Mouse (Mus musculus) small intestine, adult 2 months (tissue): ENCODE results near the gene Ap3d1. TPM values are rescaled to one million over a fixed set of nuclear protein-coding genes. Genes with fewer than 3 reads are reported as not detected.
A peak's percentile ranks its signal among the peaks of the same experiment; 100 is the strongest.

Source experiments
- H3K27ac ChIP-seq: fragments of 200-500 bp; 2 replicates; pipeline ENCODE4 v1.5.1; 2012; ENCODE audit warnings: low read depth, low read length, control low read depth, inconsistent platforms; ENCODE audit not compliant: insufficient read depth
- H3K27me3 ChIP-seq: fragments of 200-500 bp; 2 replicates; pipeline ENCODE4 v1.6.1; 2012; ENCODE audit warnings: mild to moderate bottlenecking, moderate library complexity, low read length, inconsistent platforms; ENCODE audit not compliant: control insufficient read depth, insufficient read depth
- H3K36me3 ChIP-seq: fragments of 200-500 bp; 2 replicates; pipeline ENCODE4 v1.6.1; 2012; ENCODE audit warnings: mild to moderate bottlenecking, low read length, control low read depth, inconsistent platforms; ENCODE audit not compliant: control insufficient read depth, insufficient read depth
- H3K4me1 ChIP-seq: fragments of 200-500 bp; 2 replicates; pipeline ENCODE4 v1.6.1; 2012; ENCODE audit warnings: low read length, inconsistent platforms, mixed read lengths; ENCODE audit not compliant: control insufficient read depth, insufficient read depth, insufficient read length
- H3K4me3 ChIP-seq: fragments of 200-500 bp; 2 replicates; pipeline ENCODE4 v1.5.1; 2012; ENCODE audit warnings: low read depth, mild to moderate bottlenecking, control low read depth, inconsistent platforms, low read length, moderate library complexity
- CTCF ChIP-seq: fragments of 200-500 bp; IDR thresholded peaks from 2 replicates; pipeline ENCODE4 v1.5.1; 2012; ENCODE audit warnings: low read depth, mild to moderate bottlenecking, control low read depth, inconsistent platforms, low read length, moderate library complexity, mixed read lengths; ENCODE audit not compliant: insufficient replicate concordance, insufficient read length; ENCODE audit errors: extremely low read depth
- POLR2A ChIP-seq: fragments of 200-500 bp; IDR thresholded peaks from 2 replicates; pipeline ENCODE4 v1.6.1; 2012; ENCODE audit warnings: low read depth, mild to moderate bottlenecking, control low read depth, inconsistent platforms, low read length, moderate library complexity
- WGBS: fragments of 180-500 bp; shearing (Covaris S2); methylation state at CpG from one replicate; pipeline ENCODE4 v1.1.7; 2018; 5-methylcytosine and 5-hydroxymethylcytosine counted together
- polyA plus RNA-seq: library from polyadenylated mRNA; depleted of rRNA; stranded (reverse); fragments of >200 nt; gene quantifications from 2 replicates; pipeline ENCODE4 v1.2.3, GENCODE M21; 2012

The Ap3d1 gene
- polyA plus RNA-seq, 1 experiment = 110 TPM

DNA sequence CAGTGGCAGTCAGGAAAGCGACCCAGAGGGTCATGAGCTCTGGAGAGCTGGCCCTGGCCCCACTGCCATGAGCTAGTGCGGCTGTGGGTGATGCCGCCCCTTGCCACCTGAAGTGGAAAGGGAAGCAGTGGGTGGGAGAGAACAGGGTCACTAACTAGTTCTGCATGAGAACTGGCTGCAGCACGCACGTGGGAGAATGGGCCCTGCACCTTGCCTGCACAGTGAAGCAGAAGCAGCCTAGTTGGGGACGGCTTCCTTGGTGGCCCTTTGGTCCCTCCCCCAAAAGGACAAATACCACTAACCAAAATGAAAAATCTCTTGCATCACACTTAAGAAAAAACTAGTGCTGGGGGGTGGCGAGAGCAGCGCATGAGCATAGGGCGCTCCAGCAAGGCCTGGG is 43.5 kb downstream of the Ap3d1 start:
- H3K27ac ChIP-seq = peak overlapping the region; percentile 32
- H3K4me3 ChIP-seq = peak overlapping the region; percentile 21
- H3K27me3 ChIP-seq = no peaks in the 10 kb centered on the region
- TF ChIP-seq CTCF (no peak), POLR2A (no peak)
- 83% methylated on average over 9 of the region's 9 CpGs for WGBS
- peaks cover 28% of the 10 kb centered on the region for H3K4me1 ChIP-seq
- peaks cover 3% of the 10 kb centered on the region; the same call in 1 of the 2 replicates for H3K36me3 ChIP-seq

DNA sequence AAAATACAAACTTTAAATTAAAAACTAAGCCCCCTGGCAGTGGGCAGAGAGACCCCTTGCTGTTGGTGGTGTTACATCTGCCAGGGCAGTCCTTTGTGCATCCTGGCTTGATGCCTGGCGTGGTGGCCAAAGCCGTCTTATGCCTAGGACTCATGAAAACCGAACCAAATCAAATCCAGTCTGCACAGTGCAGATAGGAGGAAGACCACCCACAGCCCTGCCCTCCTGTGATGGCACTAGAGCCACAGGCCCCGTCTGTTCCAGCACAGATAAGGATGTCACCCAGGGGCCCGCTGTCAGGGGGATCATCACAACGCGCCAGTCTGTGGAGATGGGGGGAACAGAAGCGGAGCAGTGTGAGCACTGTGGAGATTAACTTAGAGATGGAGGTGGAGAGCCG is 44.3 kb downstream of the Ap3d1 start:
- no peak for TF ChIP-seq POLR2A
- TF ChIP-seq CTCF = no peak
- peaks cover 3% of the 10 kb centered on the region; the same call in 1 of the 2 replicates for H3K36me3 ChIP-seq
- 0 out of 2 replicates have a peak overlapping the region, but pooled peaks have one; percentile 1 for H3K4me3 ChIP-seq
- no peaks in the 10 kb centered on the region for H3K27me3 ChIP-seq
- WGBS = 86% methylated on average over 9 of the region's 9 CpGs
- H3K4me1 ChIP-seq = peaks cover 25% of the 10 kb centered on the region
- H3K27ac ChIP-seq = peak overlapping the region; percentile 32; the same call in 1 of the 2 replicates

DNA sequence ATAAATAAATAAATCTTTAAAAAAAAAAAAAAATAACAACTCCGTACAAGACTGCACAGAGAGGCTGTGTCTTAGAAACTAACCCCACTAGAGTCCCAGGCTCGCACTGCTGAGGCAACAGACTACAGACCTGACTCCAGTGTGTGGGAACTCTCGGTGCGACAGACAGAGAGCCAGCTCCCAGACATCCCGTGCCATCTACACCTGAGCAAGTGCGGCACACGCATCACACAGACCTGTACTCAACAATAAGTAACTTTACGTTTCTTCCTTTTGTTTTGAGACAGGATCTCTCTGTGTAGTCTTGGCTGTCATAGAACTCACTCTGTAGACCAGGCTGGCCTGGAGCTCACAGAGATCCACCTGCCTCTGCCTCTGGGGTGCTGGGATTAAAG is 44.7 kb downstream of the Ap3d1 start:
- H3K4me3 ChIP-seq = no peak overlapping the region
- WGBS = 87% methylated on average over 8 of the region's 8 CpGs
- H3K27ac ChIP-seq = no peak overlapping the region
- H3K4me1 ChIP-seq = peaks cover 27% of the 10 kb centered on the region
- no peaks in the 10 kb centered on the region for H3K27me3 ChIP-seq
- TF ChIP-seq POLR2A = no peak
- no peak for TF ChIP-seq CTCF
- peaks cover 3% of the 10 kb centered on the region; the same call in 1 of the 2 replicates for H3K36me3 ChIP-seq

DNA sequence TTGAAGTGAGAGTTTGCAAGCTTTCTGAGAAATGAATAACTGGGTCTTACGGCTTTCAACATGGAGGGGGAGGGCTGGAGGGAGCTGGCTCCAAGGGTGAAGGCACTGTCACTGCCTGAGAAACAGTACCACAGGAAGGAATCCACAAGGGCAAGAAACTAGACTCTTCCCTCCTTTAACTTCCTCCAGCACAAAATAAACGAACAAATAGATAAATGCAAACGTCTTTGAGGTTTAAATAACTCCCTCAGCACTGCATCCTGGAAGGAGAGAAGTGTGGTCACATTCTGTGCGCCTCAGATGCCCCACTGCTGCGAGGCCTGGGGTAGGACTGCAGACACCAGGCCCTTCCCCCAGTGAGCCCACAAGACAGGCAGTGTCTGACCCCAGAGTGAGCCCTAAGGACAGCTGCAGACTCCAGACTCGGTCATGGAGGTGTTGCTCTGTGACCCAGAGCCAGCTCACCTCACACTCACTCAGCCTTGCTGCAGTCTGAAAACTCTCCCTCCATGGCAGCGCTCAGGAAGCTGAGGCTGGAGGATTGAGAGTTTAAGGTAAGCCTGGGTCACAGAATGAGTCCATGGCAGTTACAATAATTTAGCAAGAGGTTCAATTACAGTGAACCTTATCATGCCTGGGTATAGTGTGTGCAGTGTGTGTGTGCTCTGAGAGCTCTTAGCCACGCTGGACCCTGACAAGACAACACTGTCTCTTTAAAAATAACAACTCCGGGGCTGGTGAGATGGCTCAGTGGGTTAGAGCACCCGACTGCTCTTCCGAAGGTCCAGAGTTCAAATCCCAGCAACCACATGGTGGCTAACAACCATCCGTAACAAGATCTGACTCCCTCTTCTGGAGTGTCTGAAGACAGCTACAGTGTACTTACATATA is 45.3 kb downstream of the Ap3d1 start:
- Histone ChIP-seq H3K27me3 (no peaks in the 10 kb centered on the region), H3K4me3 (0 out of 2 replicates have a peak overlapping the region, but pooled peaks have one; percentile 12), H3K4me1 (peaks cover 28% of the 10 kb centered on the region), H3K36me3 (peaks cover 3% of the 10 kb centered on the region; the same call in 1 of the 2 replicates), H3K27ac (peak overlapping the region; percentile 88)
- WGBS = 60% methylated on average over 12 of the region's 12 CpGs
- no peak for TF ChIP-seq POLR2A
- TF ChIP-seq CTCF = no peak

DNA sequence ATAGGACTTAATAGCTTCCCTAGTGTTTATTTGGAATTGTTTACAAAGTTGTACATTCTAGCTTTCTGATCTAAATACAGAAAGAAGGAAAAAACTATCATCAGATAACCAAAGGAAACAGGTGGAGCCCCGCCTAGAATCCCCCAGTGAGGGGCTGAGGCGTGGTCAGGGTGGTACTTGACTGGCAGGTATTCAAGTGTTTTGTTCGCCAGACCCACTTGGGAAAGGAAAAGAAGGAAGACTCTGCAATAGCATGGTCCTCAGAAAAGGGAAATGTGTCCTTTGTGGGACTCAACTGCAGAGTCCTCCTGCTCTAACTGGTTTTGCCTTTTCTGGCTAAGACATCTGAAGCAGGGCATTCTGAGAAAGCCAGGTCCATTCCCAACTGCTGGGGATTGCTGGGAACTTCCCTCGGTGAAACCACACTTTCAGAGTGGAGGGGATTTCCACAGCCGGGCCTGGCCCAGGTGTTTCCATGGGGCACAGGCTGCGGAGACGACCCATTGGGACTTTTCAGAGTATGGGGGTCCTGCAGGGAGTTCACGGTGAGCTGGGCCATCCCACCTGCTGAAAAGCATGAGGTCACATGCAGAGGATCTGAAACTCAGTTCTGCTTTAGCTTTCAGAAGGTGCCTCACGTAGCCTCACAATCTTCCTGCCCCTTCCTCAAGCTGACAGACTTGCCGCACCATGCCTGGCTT is 46.1 kb downstream of the Ap3d1 start:
- H3K36me3 ChIP-seq = peaks cover 4% of the 10 kb centered on the region; the same call in 1 of the 2 replicates
- H3K4me1 ChIP-seq = peaks cover 26% of the 10 kb centered on the region
- H3K27me3 ChIP-seq = no peaks in the 10 kb centered on the region
- peak overlapping the region; percentile 88 for H3K27ac ChIP-seq
- TF ChIP-seq POLR2A = no peak
- TF ChIP-seq CTCF = no peak
- 69% methylated on average over 10 of the region's 10 CpGs for WGBS
- no peak overlapping the region for H3K4me3 ChIP-seq

DNA sequence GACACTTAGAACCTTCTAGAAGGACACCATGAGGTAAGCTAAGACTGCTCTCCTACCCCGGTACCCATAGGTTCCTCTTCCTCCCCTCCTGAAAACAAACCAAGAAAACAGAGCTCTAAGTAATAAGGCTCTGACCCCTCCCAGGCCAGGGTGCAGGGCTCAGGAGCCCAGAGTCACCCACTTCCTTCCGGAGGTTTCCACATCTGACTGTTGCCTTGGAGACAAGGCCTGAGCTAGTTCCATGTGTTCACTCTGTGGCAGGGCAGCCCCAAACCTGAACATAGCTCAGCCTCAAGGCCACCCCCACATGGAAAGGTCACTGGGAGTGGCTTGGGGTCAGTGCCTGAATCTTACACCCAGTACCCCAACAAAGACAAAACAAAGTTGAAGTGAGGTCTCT is 46.9 kb downstream of the Ap3d1 start:
- TF ChIP-seq CTCF (no peak), POLR2A (no peak)
- Histone ChIP-seq H3K36me3 (peaks cover 11% of the 10 kb centered on the region; the same call in 1 of the 2 replicates), H3K4me3 (no peak overlapping the region), H3K27ac (peak overlapping the region; percentile 93), H3K4me1 (peaks cover 23% of the 10 kb centered on the region), H3K27me3 (no peaks in the 10 kb centered on the region)
- 43% methylated on average over 2 of the region's 2 CpGs for WGBS
